Mouse (Mus musculus) left cerebral cortex, adult 11 months (tissue): ENCODE measurements around the gene 1700012A03Rik.

Source experiments
- DNase-seq: peaks from one replicate; pipeline ENCODE4 v3.0.0; 2022; ENCODE audit warnings: low spot score

Gene 1700012A03Rik

DNA sequence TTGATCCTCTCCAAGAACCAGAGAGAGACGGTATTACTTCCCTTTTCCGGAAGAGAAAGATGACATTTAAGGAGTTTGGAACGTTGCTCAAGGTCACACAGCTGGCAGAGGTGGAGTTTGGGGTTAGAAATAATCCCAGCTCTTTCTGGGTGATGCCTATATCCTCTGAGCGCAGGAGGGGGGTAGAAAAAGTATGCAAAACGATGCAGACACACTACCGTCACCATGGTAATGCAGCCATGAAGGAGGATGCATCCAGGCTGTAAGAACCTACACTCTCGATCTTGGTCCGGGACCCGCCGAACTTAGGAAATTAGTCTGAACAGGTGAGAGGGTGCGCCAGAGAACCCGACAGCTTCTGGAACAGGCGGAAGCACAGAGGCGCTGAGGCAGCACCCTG is 43.3 kb downstream of the 1700012A03Rik start:
- DNase-seq = no peak

DNA sequence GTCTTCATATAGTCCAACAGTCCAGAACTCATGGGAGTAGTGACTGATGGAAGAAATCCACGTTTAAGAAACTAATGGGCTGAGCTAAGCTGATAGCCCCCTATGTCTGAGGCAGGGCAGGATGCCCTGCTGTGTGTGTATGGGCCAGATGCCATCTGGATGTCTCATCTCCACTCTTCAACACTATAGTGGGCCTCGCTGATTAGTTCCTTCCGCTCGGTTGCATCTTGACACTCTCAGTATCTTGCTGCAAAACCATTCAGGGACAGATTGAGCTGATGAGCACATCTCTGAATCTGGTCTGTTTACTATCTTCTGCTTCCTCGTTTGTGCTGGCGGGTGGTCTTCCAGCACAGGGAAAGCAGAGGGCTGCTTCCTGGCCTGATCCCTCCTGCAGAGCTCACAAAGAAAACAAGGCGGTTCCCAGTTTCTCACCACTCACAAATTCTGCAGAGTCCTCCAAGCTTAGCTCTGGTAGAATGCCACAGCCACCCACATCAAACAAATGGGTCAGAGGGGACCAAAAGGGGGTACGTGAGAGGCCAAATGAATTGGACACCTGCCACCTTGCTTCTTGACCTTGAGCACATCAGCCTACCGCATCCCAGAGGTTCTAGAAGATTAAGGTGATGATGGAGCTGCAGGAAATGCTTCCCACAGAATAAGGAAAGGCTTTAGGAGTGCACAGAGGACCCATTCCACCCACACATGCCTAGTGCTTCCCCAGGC is 55.7 kb downstream of the 1700012A03Rik start:
- no peak for DNase-seq
